Mouse (Mus musculus) thymus, postnatal 10 days (tissue): ENCODE results near the gene Rprd1b.
A peak's percentile ranks its signal among the peaks of the same experiment; 100 is the strongest.

ENCODE experiments used
- DNase-seq, 2 experiments: peaks; one replicate each; pipeline ENCODE4 v3.0.0; 2021; ENCODE audit warnings: low spot score in 2 of 2

Gene Rprd1b

GRCm38 (mm10) chr2:158028354-158028863 is at the start of gene Rprd1b, which contains the start of gene Tti1:
Rprd1b (plus strand) TSS chr2:158028497.
Tti1 (minus strand) TSS chr2:158028433.
- DNase-seq, result peak; percentile 90 to 94

DNA sequence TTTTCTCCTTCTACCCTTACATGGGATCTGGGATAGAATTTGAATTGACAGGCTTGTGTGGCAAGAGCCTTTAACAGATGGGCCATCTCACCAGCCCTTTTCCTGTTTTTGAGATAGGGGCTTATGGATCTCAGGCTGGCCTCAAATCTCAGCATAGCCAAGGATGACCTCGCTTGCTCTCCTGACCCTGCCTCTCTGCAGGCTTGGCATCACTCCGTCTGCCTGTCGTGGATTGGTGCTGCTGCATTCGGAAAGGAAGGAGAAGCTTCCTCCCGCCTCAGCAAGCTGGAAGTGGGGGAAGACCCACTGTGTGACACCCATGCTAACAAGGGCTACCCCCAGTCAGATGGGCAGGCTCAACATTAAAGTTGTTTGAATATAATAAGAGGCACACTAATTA is 49.1 kb upstream of the Rprd1b start:
- no peak for DNase-seq

DNA sequence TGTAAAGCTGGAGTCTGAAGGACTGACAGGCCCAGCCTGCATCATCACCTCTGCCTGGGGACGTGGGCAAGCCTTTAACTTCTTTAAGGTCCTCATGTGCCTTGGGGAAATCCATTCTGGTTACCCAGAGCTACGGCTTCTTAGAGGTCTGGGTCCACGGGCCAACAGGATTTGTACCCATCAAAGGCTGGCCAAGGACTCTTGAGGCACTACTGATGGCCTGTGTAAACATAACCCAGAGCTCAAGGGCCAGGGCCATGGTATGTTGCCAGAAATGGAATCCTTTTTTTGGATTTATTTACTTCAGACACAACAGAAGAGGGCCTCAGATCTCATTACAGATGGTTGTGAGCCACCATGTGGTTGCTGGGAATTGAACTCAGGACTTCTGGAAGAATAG is 45.6 kb upstream of the Rprd1b start:
- DNase-seq, result no peak

DNA sequence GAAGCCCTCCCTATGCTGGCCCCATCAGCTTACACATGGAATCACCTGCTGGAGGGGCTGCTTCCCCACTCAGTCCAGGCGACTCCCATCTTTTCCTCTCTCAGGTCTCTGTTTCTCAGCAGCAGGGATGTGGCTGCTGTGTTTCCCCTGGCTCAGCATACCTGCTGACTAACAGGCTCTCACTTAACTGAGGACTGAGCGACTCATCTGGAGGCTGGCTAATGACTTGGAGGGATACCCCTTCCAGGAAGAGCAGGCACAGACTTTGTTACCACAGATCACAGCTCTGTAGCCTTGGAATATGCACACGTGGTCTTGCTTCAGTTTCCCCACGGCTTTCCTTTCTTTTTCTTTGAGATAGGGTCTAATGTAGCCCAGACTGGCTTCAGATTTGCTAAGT is 45.0 kb upstream of the Rprd1b start:
- DNase-seq, result no peak

- DNase-seq, result no peak
Observed at GRCm38 (mm10) chr2:157985611-157986010, 42.7 kb upstream of the Rprd1b start.

- DNase-seq, result no peak
Observed at GRCm38 (mm10) chr2:157986235-157986634, 42.1 kb upstream of the Rprd1b start.

DNA sequence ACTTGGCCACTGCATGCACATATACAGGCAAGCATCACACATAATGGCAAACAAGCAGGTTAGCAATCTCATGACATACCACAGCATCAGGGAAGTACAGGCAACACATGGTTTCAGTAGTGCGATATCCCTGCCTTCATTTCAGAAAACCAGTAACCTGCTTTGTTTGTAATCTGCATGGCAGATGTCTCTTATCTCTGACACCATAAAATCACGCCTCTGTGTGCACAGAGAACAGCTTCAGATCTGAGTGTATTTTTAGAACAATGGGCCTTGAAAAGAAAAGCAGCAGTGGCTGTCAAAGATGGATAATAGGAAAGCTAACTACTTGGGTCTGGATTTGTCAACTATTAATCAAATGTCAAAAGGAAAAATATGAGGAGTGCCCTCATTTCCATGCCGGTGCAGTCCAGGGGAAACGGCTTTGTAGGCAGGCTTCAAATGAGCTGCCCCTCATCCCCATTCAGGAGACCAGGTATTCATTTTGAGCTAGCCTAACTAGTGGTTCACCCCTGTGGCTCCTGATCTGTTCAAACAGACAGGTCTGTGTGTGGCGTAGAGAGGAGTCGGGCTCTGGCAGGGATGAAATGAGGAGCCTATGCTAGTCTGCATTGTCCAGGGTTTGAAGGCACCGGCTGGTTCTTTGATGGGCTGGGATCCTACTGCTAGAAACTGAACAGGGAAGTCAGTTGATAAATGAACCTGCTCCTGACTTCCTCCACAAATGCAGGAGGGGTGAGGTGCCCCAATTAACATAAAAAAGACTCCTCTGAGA is 39.7 kb upstream of the Rprd1b start:
- DNase-seq, result no peak

- no peak for DNase-seq
Observed at GRCm38 (mm10) chr2:157989946-157990345, 38.4 kb upstream of the Rprd1b start.

DNA sequence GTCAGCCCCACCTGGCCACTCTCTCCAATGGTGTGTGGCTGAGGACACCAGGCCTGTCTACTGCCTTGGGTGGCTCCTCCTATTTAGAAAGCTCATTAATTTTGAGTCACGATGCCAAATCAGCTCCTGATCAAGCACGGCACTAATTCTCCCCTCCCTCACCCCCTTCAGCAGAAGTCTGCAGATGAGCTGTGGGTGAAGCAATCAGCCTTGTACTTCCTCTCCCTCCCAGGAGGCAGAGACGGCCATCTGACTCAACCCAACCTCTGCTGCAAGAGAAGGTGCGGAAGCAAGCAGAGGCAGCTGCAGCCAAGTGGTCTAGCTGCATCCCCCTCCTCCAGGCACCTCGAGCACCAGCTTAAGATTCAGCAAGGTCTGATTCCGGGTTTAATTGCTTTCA is 37.3 kb upstream of the Rprd1b start:
- DNase-seq, result no peak

GRCm38 (mm10) chr2:157992501-157992900 is 35.8 kb upstream of the Rprd1b start:
- DNase-seq, result no peak

- DNase-seq, result no peak
Observed at GRCm38 (mm10) chr2:157998817-157999216, 29.5 kb upstream of the Rprd1b start.

GRCm38 (mm10) chr2:158004620-158005019 is 23.7 kb upstream of the Rprd1b start:
- no peak for DNase-seq

DNA sequence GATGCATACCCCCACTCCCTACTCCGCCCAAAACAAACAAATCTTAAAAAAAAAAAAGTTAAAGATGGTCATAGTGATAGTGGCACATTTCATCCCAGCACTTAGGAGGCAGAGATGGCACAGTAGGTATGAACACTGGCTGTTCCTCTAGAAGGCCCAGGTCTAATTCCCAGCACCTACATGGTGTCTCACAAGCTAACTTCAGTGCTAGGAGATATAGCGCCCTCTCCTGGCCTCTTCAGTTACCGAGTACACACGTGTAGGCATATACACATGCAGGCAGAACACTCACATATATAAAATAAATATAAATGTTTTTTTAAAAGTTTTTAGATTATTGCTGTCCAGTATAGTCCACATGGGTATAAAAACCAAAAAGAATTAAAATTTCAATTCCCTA is 22.7 kb upstream of the Rprd1b start:
- DNase-seq, result no peak

DNA sequence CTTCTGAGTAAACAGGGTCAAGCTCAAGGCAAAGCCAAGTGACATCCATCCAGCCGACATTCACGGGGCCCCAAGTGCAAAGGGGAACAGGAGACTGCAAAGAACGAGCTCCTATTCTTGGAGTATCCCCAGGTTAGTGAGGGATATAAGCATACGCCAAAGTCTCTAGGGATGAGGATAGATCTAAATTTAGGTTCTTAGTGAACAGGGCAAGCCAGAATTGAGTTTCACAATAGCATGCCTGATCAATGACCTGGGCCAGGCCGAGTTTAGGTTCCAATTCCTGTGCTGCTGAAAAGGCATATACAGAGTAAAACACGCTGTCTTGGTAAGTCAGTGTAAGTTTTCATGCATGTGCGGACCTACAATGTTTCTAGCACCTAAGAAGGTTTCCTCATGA is 18.9 kb upstream of the Rprd1b start:
- no peak for DNase-seq

DNA sequence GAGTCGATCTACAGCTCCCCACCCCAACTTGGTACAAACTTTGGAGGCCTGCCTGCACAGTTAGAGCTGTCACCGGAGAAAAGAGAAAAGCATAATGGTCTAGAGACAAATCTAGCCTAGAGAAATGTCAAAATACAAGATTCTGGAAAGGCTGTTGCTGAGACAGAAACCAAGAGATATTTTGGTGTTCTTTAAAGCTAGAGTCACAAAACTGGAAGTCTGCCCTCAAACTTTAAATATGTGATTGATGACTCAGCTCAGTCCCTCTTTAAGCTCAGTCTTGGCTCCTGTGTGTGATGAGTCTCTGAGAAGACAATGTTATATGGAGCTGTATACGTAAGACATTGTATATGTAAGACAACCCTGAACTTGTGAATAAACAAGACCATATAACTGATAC is 15.7 kb upstream of the Rprd1b start:
- DNase-seq, result no peak

DNA sequence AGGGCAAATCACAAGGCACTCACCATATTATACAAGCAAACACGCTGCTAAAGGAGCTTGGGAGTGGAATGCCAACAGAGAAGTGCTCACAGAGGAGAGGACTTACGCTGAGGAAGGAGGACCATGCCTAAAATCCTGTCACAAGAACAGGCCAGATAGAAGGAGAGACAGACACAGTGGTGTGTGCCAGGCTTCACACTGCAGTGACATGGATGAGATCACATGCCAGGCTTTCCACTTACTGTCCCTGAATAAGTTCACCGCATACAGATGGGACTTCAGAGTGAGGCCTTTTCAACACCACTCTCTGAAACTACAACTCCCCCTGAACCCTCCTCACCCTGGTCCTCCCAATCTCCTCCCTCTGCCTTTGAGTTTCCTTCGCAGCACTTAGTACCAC is 11.0 kb upstream of the Rprd1b start:
- no peak for DNase-seq

- no peak for DNase-seq
Observed at GRCm38 (mm10) chr2:158027855-158028353, 393 bp upstream of the Rprd1b start.

GRCm38 (mm10) chr2:158030007-158030406 is 1.7 kb downstream of the Rprd1b start:
- DNase-seq, result no peak

DNA sequence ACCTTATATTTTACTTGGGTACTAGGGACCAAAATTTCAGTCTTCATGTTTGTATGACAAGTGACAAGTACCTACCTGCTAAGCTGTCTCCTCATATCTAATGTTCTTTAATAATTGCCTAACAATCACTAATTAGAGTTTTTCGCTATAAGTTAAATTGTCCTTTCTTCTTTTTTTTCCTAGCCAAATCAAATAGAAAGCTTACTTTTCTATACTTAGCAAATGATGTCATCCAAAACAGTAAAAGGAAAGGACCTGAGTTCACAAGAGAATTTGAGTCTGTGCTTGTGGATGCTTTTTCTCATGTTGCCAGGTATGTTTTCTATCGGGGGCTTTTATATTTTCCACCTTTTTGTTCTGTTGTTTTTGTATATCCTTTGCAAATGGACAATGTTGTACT is 7.5 kb downstream of the Rprd1b start:
- DNase-seq, result no peak

- no peak for DNase-seq
Observed at GRCm38 (mm10) chr2:158036408-158036807, 8.1 kb downstream of the Rprd1b start.

GRCm38 (mm10) chr2:158036953-158037352 is 8.7 kb downstream of the Rprd1b start:
- no peak for DNase-seq

DNA sequence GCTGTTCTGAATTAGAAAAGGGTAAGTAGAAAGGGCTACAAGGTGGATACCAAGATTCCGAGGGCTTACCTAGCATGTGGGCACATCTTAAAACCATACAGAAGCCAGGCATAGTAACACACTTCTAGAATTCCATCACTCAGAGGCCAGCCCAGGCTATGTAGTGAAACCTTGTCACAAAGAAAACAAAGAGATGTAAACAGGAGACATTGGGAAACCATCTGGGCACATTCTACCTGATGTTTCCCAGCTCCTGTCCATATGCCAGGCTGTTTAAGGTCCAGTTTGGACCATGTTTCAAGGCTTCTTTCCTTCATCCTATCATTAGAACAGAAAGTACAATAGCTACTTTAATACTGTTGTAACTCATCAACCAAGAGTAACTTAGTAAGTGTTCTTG is 9.3 kb downstream of the Rprd1b start:
- no peak for DNase-seq

DNA sequence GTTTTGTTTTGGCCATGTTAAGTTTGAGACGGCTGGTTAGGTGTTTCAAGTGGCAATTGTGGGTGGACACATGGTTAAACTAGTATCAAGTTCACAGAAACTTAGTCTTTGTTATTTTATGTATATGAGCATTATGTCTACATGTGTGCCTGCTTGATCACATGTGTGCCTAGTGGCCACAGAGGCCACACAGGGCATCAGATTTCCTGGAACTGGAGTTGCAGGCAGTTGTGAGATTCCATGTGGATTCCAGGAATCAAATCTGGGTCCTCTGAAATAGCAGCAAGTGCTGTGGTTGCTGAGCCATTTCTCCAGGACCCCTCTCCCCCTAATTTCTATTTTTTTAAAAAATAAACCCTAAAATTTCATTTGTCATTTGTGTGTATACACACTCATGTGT is 11.4 kb downstream of the Rprd1b start:
- no peak for DNase-seq

- DNase-seq, result no peak
Observed at GRCm38 (mm10) chr2:158040396-158040795, 12.1 kb downstream of the Rprd1b start.
